ENCODE assay signal across 7 mouse cellular contexts in genomic region chr6:52045517-52045916, GRCm38 (mm10). TPM values are rescaled to one million over a fixed set of nuclear protein-coding genes. Genes with fewer than 3 reads are reported as not detected.
DNase-seq lines count a peak whose midpoint lies in the region; ATAC-seq and TF ChIP-seq lines count a peak whose summit lies in the region.

No protein-coding gene starts in this region.

- no peak for ATAC-seq in kidney, embryonic 14.5 days (ENCODE audit: low FRiP score, low TSS enrichment)
- no peak for ATAC-seq in lung, embryonic 14.5 days (ENCODE audit: insufficient read depth)
- no peak for ATAC-seq in monocyte, adult 5-6 weeks (replicated peaks; ENCODE audit: insufficient number of reproducible peaks, low FRiP score, low TSS enrichment, poor library complexity, severe bottlenecking)

- H3K9me3 ChIP-seq in kidney, embryonic 14.5 days (ENCODE audit: control insufficient read depth, low read length), result no peaks in the 10 kb centered on the region
- H3K9me3 ChIP-seq in MEL (replicated peaks; ENCODE audit: insufficient read depth, low read length), result no peaks in the 10 kb centered on the region
- H3K9me3 ChIP-seq in lung, embryonic 14.5 days (ENCODE audit: low read depth, low read length), result no peaks in the 10 kb centered on the region

- no peak for TF ChIP-seq EP300 in MEL (IDR thresholded peaks at IDR 0.05; ENCODE audit: low read depth in 1 of 2, low read length in 2 of 2)

- no peak overlapping the region for H3K4me3 ChIP-seq in kidney, embryonic 14.5 days (ENCODE audit: low read length)
- H3K4me3 ChIP-seq in MEL (ENCODE audit: control insufficient read depth in 1 of 2, insufficient read depth in 1 of 2, low read depth in 2 of 2, low read length in 2 of 2), result no peak overlapping the region
- no peak overlapping the region for H3K4me3 ChIP-seq in lung, embryonic 14.5 days (ENCODE audit: low read depth, low read length)

- peak; percentile 27 for DNase-seq in kidney, adult 9 months
- peak; percentile 16 to 25 for DNase-seq in B cell, adult 2 months
- DNase-seq in MEL (ENCODE audit: low read depth, low spot score), result peak; percentile 42
- DNase-seq in lung, embryonic 14.5 days, result peak; percentile 38
- no peak for DNase-seq in left cerebral cortex, postnatal 14 days (ENCODE audit: low spot score in 2 of 2)

- no peaks in the 10 kb centered on the region for H3K36me3 ChIP-seq in kidney, embryonic 14.5 days (ENCODE audit: control insufficient read depth, insufficient read depth, low read length)
- H3K36me3 ChIP-seq in MEL (ENCODE audit: control insufficient read depth in 1 of 2, insufficient read depth in 2 of 2, low read length in 2 of 2), result no peaks in the 10 kb centered on the region
- no peaks in the 10 kb centered on the region for H3K36me3 ChIP-seq in lung, embryonic 14.5 days (ENCODE audit: insufficient read depth)

- peak; percentile 35 for TF ChIP-seq RAD21 in MEL (IDR thresholded peaks at IDR 0.05; ENCODE audit: low read depth, low read length)

- H3K4me1 ChIP-seq in kidney, embryonic 14.5 days (ENCODE audit: control insufficient read depth, insufficient read depth, low read length), result no peaks in the 10 kb centered on the region
- no peaks in the 10 kb centered on the region for H3K4me1 ChIP-seq in MEL (ENCODE audit: control insufficient read depth in 1 of 2, insufficient read depth in 2 of 2, low read length in 2 of 2)
- no peaks in the 10 kb centered on the region; the same call in 1 of the 2 replicates for H3K4me1 ChIP-seq in lung, embryonic 14.5 days (ENCODE audit: insufficient read depth)

- intact Hi-C loops in left cerebral cortex, postnatal 14 days (cut with DNase I), result no loop called here

- no peaks in the 10 kb centered on the region for H3K27me3 ChIP-seq in kidney, embryonic 14.5 days (ENCODE audit: control insufficient read depth, insufficient read depth, low read length)
- H3K27me3 ChIP-seq in MEL (ENCODE audit: control insufficient read depth in 1 of 2, insufficient read depth in 2 of 2, low read length in 2 of 2), result no peaks in the 10 kb centered on the region; a peak in 1 of 4 replicates
- H3K27me3 ChIP-seq in lung, embryonic 14.5 days (ENCODE audit: insufficient read depth, low read length), result no peaks in the 10 kb centered on the region

- no peak overlapping the region for H3K4me2 ChIP-seq in kidney, embryonic 14.5 days (replicated peaks; ENCODE audit: low read depth, low read length)
- H3K4me2 ChIP-seq in lung, embryonic 14.5 days, result no peak overlapping the region

- H3K27ac ChIP-seq in kidney, embryonic 14.5 days (ENCODE audit: low read depth, low read length), result no peak overlapping the region
- no peak overlapping the region for H3K27ac ChIP-seq in MEL (ENCODE audit: control insufficient read depth, low read depth, low read length)
- H3K27ac ChIP-seq in lung, embryonic 14.5 days (ENCODE audit: low read depth), result no peak overlapping the region

- WGBS in kidney, embryonic 14.5 days, result 61% methylated on average over 5 of the region's 5 CpGs
- WGBS in lung, embryonic 14.5 days, result 54% methylated on average over 5 of the region's 5 CpGs

- no peak overlapping the region for H3K9ac ChIP-seq in kidney, embryonic 14.5 days (ENCODE audit: low read depth, low read length)
- H3K9ac ChIP-seq in MEL (ENCODE audit: control insufficient read depth, low read depth, low read length, poor library complexity, severe bottlenecking), result no peak overlapping the region
- H3K9ac ChIP-seq in lung, embryonic 14.5 days, result no peak overlapping the region

- no peak for TF ChIP-seq POLR2A in MEL (IDR thresholded peaks at IDR 0.05; ENCODE audit: control insufficient read depth in 1 of 2, insufficient read depth in 1 of 2, low read depth in 1 of 2, low read length in 2 of 2, poor library complexity in 1 of 2)

- H3K79me2 ChIP-seq in MEL (ENCODE audit: control insufficient read depth, insufficient read depth, low read length, poor library complexity), result no peaks in the 10 kb centered on the region

- peak; percentile 33 to 64 (median 62) for TF ChIP-seq CTCF in MEL (IDR thresholded peaks at IDR 0.05 in 2 of 3, conservative IDR thresholded peaks at IDR 0.05 in 1 of 3; ENCODE audit: control insufficient read depth in 1 of 3, insufficient read depth in 1 of 3, low read depth in 2 of 3, low read length in 3 of 3, poor library complexity in 1 of 3, severe bottlenecking in 1 of 3)
- TF ChIP-seq CTCF in lung, embryonic 14.5 days (IDR thresholded peaks at IDR 0.05; ENCODE audit: low read depth), result peak; percentile 39; the same call in 1 of the 2 replicates

TF ChIP-seq in MEL, 35 proteins besides CTCF, POLR2A, EP300 and RAD21:
- TF ChIP-seq HCFC1 (IDR thresholded peaks at IDR 0.05; ENCODE audit: low read depth, low read length) (no peak), ELF1 (IDR thresholded peaks at IDR 0.05; ENCODE audit: low read depth, low read length) (no peak), MEF2A (IDR thresholded peaks at IDR 0.05; ENCODE audit: extremely low read depth, insufficient replicate concordance, low read depth, low read length, poor library complexity, severe bottlenecking) (no peak), USF1 (IDR thresholded peaks at IDR 0.05; ENCODE audit: low read depth, low read length) (peak; percentile 32; the same call in 1 of the 2 replicates), RCOR1 (IDR thresholded peaks at IDR 0.05; ENCODE audit: low read depth, low read length) (no peak), SIN3A (IDR thresholded peaks at IDR 0.05; ENCODE audit: low read length) (no peak), ZC3H11A (IDR thresholded peaks at IDR 0.05; ENCODE audit: low read depth, low read length) (no peak), CHD1 (IDR thresholded peaks at IDR 0.05; ENCODE audit: low read depth, low read length) (no peak), MAFK (IDR thresholded peaks at IDR 0.05; ENCODE audit: borderline replicate concordance, low read depth, low read length) (no peak), MYC (IDR thresholded peaks at IDR 0.05; ENCODE audit: low read depth, low read length) (no peak), USF2 (IDR thresholded peaks at IDR 0.05; ENCODE audit: borderline replicate concordance in 1 of 2, insufficient read depth in 1 of 2, low read depth in 1 of 2, low read length in 2 of 2) (no peak), SMC3 (IDR thresholded peaks at IDR 0.05; ENCODE audit: low read depth, low read length) (peak; percentile 51), E2F4 (IDR thresholded peaks at IDR 0.05; ENCODE audit: borderline replicate concordance, low read depth, low read length) (no peak), ZMIZ1 (IDR thresholded peaks at IDR 0.05; ENCODE audit: low read depth, low read length) (no peak), CHD2 (IDR thresholded peaks at IDR 0.05; ENCODE audit: low read length) (no peak)

RNA-seq across cellular contexts. Expression of gene Skap2, which starts 33.2 kb away (rescaled TPM):
- 29.2 and 33.8 TPM in 2 replicates for polyA plus RNA-seq in kidney, embryonic 14.5 days (2014; fragmentation: Nextera tagmentation; extraction: Ambion mirVana)
- 17.7 and 17.8 TPM in 2 replicates for total RNA-seq in MEL (2012; rRNA removed)
- polyA plus RNA-seq in MEL (2012; ENCODE audit: insufficient read depth in 1 of 2, insufficient read length in 2 of 2, low read depth in 1 of 2, low replicate concordance in 2 of 2, missing spikeins in 1 of 2), result 10 to 100 TPM in 1 of 2 experiments, not detected in 1; 31.3 TPM
- polyA plus RNA-seq in lung, embryonic 14.5 days (2014; fragmentation: Nextera tagmentation; extraction: Ambion mirVana), result 61.2 and 67.4 TPM in 2 replicates
- total RNA-seq in monocyte, adult 5-6 weeks (2017), result 216 to 281 TPM (median 262 TPM) in 3 replicates
- 1 to 10 TPM; 6.9 to 7.4 TPM for total RNA-seq in left cerebral cortex, postnatal 14 days (2021)

Comparison
In these comparisons a context has a peak if more than half of its experiments do, and no peak if none do; other contexts are left out.
1. DNase-seq: peak in kidney, adult 9 months (single experiment), B cell, adult 2 months (2 of 2), MEL (single experiment) and lung, embryonic 14.5 days (single experiment); none in left cerebral cortex, postnatal 14 days (0 of 2).
2. RNA of gene Skap2, which starts 33.2 kb away (total RNA-seq): 216 to 281 TPM in monocyte, adult 5-6 weeks; 17.7 to 17.8 TPM in MEL and 6.9 to 7.4 TPM in left cerebral cortex, postnatal 14 days; every median in the first group is over 10 times any median in the second.